Mouse (Mus musculus): ENCODE results near the gene Gtf2a1l. TPM values are rescaled to one million over a fixed set of nuclear protein-coding genes. Genes with fewer than 3 reads are reported as not detected.

Gene Gtf2a1l
- polyA plus RNA-seq (2015; fragmentation: Nextera tagmentation; extraction: Ambion mirVana), result not detected in 2 replicates

DNA sequence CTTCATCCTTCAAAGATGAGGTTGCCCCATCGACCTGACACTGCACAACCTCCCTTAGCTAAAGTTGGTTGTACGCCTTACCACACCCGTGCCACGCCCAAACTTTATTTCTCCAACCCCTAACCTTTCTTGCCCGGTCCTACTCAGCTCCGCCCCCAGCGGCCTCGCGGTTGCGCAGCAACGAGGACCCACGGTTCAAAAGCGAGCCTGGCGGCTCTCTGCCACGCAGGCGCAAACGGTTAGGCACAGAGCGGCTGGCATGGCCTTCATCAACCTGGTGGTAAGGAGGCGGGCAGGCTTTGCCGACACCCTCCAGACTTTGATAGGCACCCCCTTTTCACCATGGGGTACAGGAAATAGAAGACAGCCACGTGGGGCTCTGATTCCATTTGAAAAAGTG, at the start of gene Gtf2a1l:
TSS of gene Gtf2a1l (plus strand) at position 209 of the 400 bp plus-strand sequence.
- Histone ChIP-seq H3K27ac (replicated peaks) (no peak within 1 kb of the TSS), H3K9me3 (no peaks in the 10 kb centered on the region), H3K27me3 (replicated peaks) (no peaks in the 10 kb centered on the region), H3K4me1 (peaks cover 5% of the 10 kb centered on the region; the same call in 1 of the 2 replicates), H3K4me2 (peak within 1 kb of the TSS; percentile 61), H3K9ac (no peak within 1 kb of the TSS), H3K4me3 (peak within 1 kb of the TSS; percentile 23), H3K36me3 (no peaks in the 10 kb centered on the region)
- WGBS, result 17% methylated on average over 21 of the region's 21 CpGs
- no peak for ATAC-seq (ENCODE audit: extremely low read depth, insufficient number of reproducible peaks, low FRiP score, low TSS enrichment)

DNA sequence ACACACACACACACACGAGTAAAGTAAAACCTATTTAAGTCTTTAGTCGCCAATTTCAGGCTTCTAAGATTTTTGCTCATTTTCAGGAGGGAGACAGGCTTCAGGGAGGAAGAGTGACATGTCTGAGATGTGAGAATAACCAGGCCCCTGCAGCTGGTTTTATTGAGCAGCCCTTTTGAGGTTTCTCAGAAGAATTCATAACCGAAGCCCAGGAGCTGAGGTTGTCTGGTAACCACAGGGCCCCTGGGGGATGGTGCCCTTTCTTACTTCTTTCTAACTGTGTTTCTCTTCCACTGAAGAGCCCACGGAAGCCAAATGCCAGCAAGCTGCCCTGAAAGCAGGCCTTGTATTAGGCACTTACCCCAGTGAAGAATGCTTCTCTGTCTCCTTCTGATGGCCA, 47.5 kb upstream of the Gtf2a1l start:
- Histone ChIP-seq H3K4me3 (no peak overlapping the region), H3K9me3 (no peaks in the 10 kb centered on the region), H3K27ac (replicated peaks) (peak overlapping the region; percentile 28; the same call in 1 of the 2 replicates), H3K27me3 (replicated peaks) (no peaks in the 10 kb centered on the region), H3K36me3 (peaks cover 45% of the 10 kb centered on the region), H3K4me2 (no peak overlapping the region), H3K4me1 (peaks cover 14% of the 10 kb centered on the region), H3K9ac (no peak overlapping the region)
- WGBS, result 66% methylated on average over 4 of the region's 4 CpGs
- ATAC-seq (ENCODE audit: extremely low read depth, insufficient number of reproducible peaks, low FRiP score, low TSS enrichment), result no peak

DNA sequence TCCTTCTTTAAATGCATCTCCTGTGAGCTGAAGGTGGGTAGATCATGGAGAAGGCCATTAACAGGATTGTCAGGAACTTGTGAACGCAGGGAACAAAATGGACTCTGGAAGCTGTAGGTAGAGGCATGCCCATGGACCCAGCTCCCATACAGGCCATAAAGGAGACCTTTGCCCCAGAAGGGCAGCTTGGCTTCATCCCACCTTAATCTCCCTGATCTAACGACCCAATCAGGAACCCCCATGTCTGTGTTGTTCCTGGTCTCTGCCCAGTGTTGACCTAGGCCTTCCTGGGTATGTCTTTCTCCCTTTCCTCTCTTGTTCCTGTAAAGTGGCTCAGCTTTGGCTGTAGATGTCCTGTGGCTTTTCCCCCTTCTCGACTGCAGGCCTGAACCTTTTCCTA, 47.1 kb upstream of the Gtf2a1l start:
- Histone ChIP-seq H3K9ac (no peak overlapping the region), H3K27me3 (replicated peaks) (no peaks in the 10 kb centered on the region), H3K36me3 (peaks cover 45% of the 10 kb centered on the region), H3K9me3 (no peaks in the 10 kb centered on the region), H3K4me2 (no peak overlapping the region), H3K4me1 (peaks cover 17% of the 10 kb centered on the region), H3K27ac (replicated peaks) (peak overlapping the region; percentile 28; the same call in 1 of the 2 replicates), H3K4me3 (no peak overlapping the region)
- 75% methylated on average over 3 of the region's 3 CpGs for WGBS
- no peak for ATAC-seq (ENCODE audit: extremely low read depth, insufficient number of reproducible peaks, low FRiP score, low TSS enrichment)

DNA sequence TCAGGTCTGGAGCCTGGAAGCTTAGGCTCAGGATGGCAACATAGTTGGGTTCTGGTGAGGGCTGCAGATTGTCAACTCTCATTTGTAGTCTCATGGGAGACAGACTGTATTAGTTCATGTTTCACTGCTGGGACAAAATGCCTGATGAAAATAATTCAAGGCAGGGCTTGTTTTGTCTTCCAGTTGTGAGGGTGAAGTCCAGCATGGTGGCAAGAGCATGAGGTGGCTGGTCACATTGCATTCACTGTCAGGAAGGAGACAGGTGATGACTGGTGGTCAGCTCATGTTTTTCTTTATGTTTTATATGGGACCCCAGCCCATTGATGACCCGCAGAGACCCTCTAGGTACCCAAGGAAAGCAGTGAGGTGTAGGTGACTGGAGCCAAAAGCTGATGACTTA, 45.7 kb upstream of the Gtf2a1l start:
- 82% methylated on average over 1 of the region's 1 CpGs for WGBS
- Histone ChIP-seq H3K4me1 (peaks cover 31% of the 10 kb centered on the region), H3K9ac (no peak overlapping the region), H3K36me3 (peaks cover 39% of the 10 kb centered on the region), H3K4me3 (no peak overlapping the region), H3K27me3 (replicated peaks) (no peaks in the 10 kb centered on the region), H3K4me2 (no peak overlapping the region), H3K27ac (replicated peaks) (no peak overlapping the region), H3K9me3 (no peaks in the 10 kb centered on the region)
- no peak for ATAC-seq (ENCODE audit: extremely low read depth, insufficient number of reproducible peaks, low FRiP score, low TSS enrichment)

DNA sequence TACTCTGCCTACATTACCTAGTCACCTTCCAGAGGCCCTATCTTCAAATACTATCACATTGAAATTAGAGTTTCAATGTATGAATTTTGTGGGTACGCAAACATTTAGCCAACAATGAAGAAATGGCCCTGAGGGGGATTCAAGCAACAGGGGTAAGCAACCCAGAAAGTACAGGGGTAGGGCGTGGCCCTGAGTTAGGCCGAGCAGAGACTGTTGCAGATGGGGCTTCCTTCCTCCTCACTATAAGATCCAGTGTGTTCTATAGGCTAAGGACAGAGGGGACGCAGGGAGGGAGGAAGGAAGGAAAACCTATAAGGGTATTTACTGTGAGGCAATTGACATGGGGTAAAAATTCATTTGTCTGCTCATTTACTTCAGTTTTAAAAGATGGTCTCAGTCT, 44.1 kb upstream of the Gtf2a1l start:
- H3K9me3 ChIP-seq, result no peaks in the 10 kb centered on the region
- H3K27me3 ChIP-seq (replicated peaks), result no peaks in the 10 kb centered on the region
- H3K4me2 ChIP-seq, result no peak overlapping the region
- H3K4me3 ChIP-seq, result no peak overlapping the region
- H3K4me1 ChIP-seq, result peaks cover 48% of the 10 kb centered on the region
- ATAC-seq (ENCODE audit: extremely low read depth, insufficient number of reproducible peaks, low FRiP score, low TSS enrichment), result no peak
- H3K27ac ChIP-seq (replicated peaks), result no peak overlapping the region
- H3K9ac ChIP-seq, result no peak overlapping the region
- 84% methylated on average over 4 of the region's 4 CpGs for WGBS
- H3K36me3 ChIP-seq, result peaks cover 39% of the 10 kb centered on the region

DNA sequence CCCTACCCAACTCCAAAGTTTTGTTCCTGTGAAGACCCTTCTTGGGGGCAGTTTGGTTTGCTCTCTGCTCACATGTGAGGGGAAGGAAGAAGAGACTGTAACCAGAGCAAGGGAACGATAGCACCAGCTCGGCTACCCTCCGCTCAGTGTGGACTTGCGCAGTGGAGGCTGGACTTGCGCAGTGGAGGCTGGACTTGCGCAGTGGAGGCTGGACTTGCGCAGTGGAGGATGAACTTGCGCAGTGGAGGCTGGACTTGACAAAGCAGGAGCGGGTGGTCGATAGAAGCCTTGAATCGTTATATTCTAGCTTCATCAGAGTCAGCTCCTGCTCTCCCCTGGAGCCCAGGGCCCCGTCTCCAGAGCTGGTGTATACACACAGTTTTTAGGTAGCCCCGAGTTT, 43.1 kb upstream of the Gtf2a1l start:
- Histone ChIP-seq H3K27me3 (replicated peaks) (no peaks in the 10 kb centered on the region), H3K4me2 (no peak overlapping the region), H3K27ac (replicated peaks) (peak overlapping the region; percentile 94), H3K9ac (no peak overlapping the region), H3K9me3 (no peaks in the 10 kb centered on the region), H3K4me3 (no peak overlapping the region), H3K36me3 (peaks cover 36% of the 10 kb centered on the region), H3K4me1 (peaks cover 57% of the 10 kb centered on the region)
- WGBS, result 80% methylated on average over 13 of the region's 13 CpGs
- ATAC-seq (ENCODE audit: extremely low read depth, insufficient number of reproducible peaks, low FRiP score, low TSS enrichment), result no peak

DNA sequence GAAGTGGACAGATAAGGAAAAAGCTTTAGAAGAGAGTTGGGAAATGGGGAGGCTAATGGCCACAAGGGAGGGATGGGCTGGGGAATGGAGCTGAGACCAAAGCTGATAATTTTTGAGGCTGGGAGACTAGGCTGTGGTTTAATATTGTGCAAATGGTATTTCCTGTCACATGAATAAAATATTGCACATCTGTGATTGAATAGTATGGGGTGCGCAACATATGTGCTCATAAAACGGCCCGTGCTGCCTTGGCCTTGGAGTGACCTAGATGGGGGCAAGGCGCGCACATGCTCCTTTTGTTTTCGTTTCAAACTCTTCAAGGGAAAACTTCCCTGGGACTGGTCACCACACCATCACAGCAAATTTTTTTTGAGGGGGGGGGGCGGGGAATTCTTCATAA, 42.5 kb upstream of the Gtf2a1l start:
- H3K27ac ChIP-seq (replicated peaks), result peak overlapping the region; percentile 94
- H3K4me1 ChIP-seq, result peaks cover 63% of the 10 kb centered on the region
- H3K4me2 ChIP-seq, result peak overlapping the region; percentile 60
- no peaks in the 10 kb centered on the region for H3K27me3 ChIP-seq (replicated peaks)
- 50% methylated on average over 7 of the region's 7 CpGs for WGBS
- peak overlapping the region; percentile 62; the same call in 1 of the 2 replicates for H3K9ac ChIP-seq
- no peak for ATAC-seq (ENCODE audit: extremely low read depth, insufficient number of reproducible peaks, low FRiP score, low TSS enrichment)
- H3K36me3 ChIP-seq, result peaks cover 31% of the 10 kb centered on the region
- H3K9me3 ChIP-seq, result no peaks in the 10 kb centered on the region
- H3K4me3 ChIP-seq, result peak overlapping the region; percentile 41; the same call in 1 of the 2 replicates

DNA sequence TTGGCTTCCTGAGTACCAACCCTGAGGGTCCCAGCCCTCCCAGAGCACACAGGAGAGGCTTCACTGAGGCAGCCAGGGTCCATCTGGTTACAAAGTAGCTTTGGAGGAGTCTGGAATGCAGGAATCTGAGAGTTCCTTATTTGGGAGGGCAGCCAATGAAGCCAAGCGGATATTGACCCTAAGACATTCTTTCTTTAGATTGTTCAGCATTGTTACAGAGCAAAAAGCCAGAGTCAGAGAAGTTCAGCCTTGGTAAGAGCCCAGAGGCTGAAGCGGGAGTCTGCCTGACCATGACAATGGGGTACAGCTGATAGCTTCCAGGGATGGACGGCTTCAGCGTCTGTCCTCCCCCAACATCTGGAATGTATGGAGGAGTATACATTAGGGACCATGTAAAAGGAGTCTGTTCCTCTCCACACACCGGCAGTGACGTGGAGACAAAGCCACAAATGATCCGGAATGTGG, 42.1 kb upstream of the Gtf2a1l start:
- peak overlapping the region; percentile 60 for H3K4me2 ChIP-seq
- H3K27me3 ChIP-seq (replicated peaks), result no peaks in the 10 kb centered on the region
- peak overlapping the region; percentile 62 for H3K9ac ChIP-seq
- H3K27ac ChIP-seq (replicated peaks), result peak overlapping the region; percentile 94
- H3K4me3 ChIP-seq, result peak overlapping the region; percentile 41
- ATAC-seq (ENCODE audit: extremely low read depth, insufficient number of reproducible peaks, low FRiP score, low TSS enrichment), result no peak
- peaks cover 68% of the 10 kb centered on the region for H3K4me1 ChIP-seq
- peaks cover 27% of the 10 kb centered on the region for H3K36me3 ChIP-seq
- 29% methylated on average over 7 of the region's 7 CpGs for WGBS
- H3K9me3 ChIP-seq, result no peaks in the 10 kb centered on the region

DNA sequence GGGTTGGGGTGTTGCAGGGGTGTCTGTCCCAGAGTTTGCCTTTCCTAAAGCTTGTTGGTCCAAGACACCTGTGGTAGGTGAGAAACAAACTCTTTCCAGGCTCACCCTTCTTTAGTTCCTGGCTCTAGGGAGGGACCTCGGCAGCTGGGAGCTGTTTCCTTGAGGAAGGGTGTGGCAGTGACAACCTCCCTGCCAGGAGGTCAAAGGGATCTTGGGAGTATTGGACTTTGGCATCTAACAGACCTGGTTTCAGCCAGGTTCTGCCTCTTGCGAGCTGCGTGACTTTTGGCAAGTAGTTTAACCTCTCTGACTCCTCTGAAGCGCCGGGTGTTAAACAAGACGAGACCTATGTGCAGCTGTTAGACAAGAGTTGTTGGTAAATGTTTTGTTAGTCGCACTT, 41.3 kb upstream of the Gtf2a1l start:
- 57% methylated on average over 7 of the region's 7 CpGs for WGBS
- no peak for ATAC-seq (ENCODE audit: extremely low read depth, insufficient number of reproducible peaks, low FRiP score, low TSS enrichment)

DNA sequence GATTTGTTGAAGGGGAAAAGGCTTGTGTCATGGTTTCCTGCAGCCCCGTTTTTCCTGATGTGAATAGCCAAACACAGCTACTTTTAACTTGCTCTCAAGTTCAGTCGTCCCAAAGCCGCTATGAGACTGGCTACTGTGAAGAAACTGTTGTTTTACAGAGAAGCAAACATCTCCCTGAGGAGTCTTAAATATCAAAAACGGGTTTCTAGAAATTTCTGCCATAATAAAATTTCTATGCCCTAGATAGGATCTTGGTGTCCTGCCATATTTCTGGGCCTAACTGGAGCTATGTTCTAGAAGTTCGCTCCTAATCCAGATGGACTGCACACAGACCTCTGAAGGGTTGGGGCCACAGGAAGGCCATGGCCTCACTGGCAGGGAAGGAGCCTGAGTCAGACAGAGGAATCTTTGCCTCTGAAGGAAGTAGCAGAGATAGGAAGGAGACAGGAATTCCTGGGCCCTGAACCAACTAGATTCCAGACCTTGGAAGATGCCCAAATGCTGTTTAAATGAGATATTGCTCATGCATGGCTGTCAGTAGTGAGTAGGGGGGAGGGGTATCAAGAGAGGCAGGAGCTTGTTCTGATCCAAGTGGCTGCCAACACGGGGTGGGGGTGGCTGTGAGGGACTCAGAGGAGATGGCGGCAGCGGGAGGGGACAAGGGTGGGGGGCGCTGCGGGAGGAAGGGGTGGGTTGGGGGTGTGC, 39.6 kb upstream of the Gtf2a1l start:
- Histone ChIP-seq H3K27ac (replicated peaks) (peak overlapping the region; percentile 94), H3K9ac (peak overlapping the region; percentile 76), H3K36me3 (peaks cover 6% of the 10 kb centered on the region), H3K27me3 (replicated peaks) (no peaks in the 10 kb centered on the region), H3K4me1 (peaks cover 77% of the 10 kb centered on the region), H3K4me2 (peak overlapping the region; percentile 60), H3K9me3 (no peaks in the 10 kb centered on the region), H3K4me3 (peak overlapping the region; percentile 41)
- peak; percentile 65; the same call in 1 of the 2 replicates for ATAC-seq (ENCODE audit: extremely low read depth, insufficient number of reproducible peaks, low FRiP score, low TSS enrichment)
- WGBS, result 20% methylated on average over 8 of the region's 10 CpGs

More for the DNA sequence above, 41.3 kb upstream of the Gtf2a1l start:
- peak overlapping the region; percentile 60 for H3K4me2 ChIP-seq
- peak overlapping the region; percentile 62 for H3K9ac ChIP-seq
- H3K36me3 ChIP-seq, result peaks cover 19% of the 10 kb centered on the region
- H3K27me3 ChIP-seq (replicated peaks), result no peaks in the 10 kb centered on the region
- H3K27ac ChIP-seq (replicated peaks), result peak overlapping the region; percentile 94
- H3K9me3 ChIP-seq, result no peaks in the 10 kb centered on the region
- H3K4me3 ChIP-seq, result peak overlapping the region; percentile 41
- peaks cover 75% of the 10 kb centered on the region for H3K4me1 ChIP-seq

DNA sequence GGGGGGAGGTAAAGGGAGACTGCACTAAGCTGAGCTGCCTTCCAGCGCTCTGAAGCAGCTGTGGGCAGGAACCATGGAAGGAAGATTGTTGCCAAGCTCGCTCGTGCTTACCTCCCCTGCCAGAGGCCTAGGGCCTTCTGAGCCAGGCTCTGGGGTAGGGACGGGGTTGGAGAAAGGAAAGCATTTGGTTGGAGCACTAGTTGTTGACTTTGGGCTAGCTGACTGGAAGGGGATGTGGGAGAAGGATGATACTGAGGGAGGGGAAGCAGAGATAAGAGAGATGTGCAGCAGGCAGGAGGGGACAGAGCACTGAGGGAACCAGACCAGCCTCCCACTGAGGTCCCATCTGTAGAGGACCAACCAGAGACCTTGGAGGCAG, 39.1 kb upstream of the Gtf2a1l start:
- Histone ChIP-seq H3K9ac (peak overlapping the region; percentile 76), H3K36me3 (0 out of 2 replicates have a peak, but pooled peaks cover 1% of the 10 kb centered on the region), H3K4me1 (peaks cover 77% of the 10 kb centered on the region), H3K27ac (replicated peaks) (peak overlapping the region; percentile 94), H3K9me3 (no peaks in the 10 kb centered on the region), H3K27me3 (replicated peaks) (no peaks in the 10 kb centered on the region), H3K4me3 (peak overlapping the region; percentile 23), H3K4me2 (peak overlapping the region; percentile 60)
- WGBS, result 13% methylated on average over 4 of the region's 4 CpGs
- ATAC-seq (ENCODE audit: extremely low read depth, insufficient number of reproducible peaks, low FRiP score, low TSS enrichment), result peak; percentile 55

Measured in heart, embryonic 13.5 days (tissue).